Mouse (Mus musculus) central nervous system, embryonic 11.5 days (tissue): ENCODE data around the gene Tmprss11d. TPM values are rescaled to one million over a fixed set of nuclear protein-coding genes. Genes with fewer than 3 reads are reported as not detected.

Experiments used
- polyA plus RNA-seq: library from polyadenylated mRNA; depleted of rRNA; stranded (reverse); fragments of >200 nt; gene quantifications from 2 replicates; pipeline ENCODE4 v1.2.3, GENCODE M21; 2012; rRNA removed

Tmprss11d gene
- not detected in 2 replicates for polyA plus RNA-seq

DNA sequence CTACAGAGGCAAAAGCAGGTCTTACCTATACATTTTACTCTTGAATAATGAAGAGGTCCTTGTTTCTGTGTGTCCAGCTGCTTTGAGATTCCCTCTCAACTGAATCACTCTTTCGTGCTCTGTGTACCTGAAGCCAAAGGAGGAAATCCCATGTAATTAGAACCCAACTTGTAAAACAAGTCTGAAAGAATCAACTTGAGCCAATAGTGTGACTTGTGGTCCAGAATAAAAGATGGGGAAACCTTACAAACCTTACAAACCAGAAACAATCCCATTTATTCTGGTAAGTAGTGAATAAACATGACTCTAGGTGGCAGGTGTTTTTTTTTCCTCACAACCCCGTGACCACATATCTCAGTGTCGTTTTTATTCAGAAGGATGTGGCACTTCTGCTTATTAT lies at the start of gene Tmprss11d:
Tmprss11d (minus strand) TSS at position 101 of the 400 bp plus-strand sequence.

DNA sequence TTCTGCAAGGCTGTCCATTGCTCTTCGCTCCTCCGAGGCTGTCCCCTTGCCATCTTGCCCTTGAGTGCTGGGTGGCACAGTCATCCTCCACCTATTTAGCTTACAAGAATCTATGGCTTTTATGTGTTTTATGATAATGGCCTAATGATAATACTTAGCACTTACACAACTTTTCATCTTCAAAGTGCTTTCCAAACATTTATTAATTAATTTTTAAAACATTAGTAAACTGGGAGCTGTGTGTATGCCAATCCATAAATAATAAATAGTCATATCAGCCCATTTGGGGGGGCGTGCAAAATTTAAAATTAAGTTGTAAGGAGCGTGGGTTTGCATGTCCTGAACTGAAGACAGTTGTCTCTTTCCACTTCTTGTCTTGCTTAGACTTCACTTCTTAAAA lies 84.0 kb downstream of the Tmprss11d start, which contains the start of gene Tmprss11c:
Tmprss11c (minus strand) TSS at position 101 of the 400 bp plus-strand sequence.

Other genes starting within 250 kb of the Tmprss11d start
- gene Uba6, start 200.6 kb downstream of the Tmprss11d start, polyA plus RNA-seq = 9.6 and 15.7 TPM in 2 replicates
- gene Gnrhr, start 175.5 kb downstream of the Tmprss11d start, polyA plus RNA-seq = not detected in 2 replicates
- gene Tmprss11c, start 84.1 kb downstream of the Tmprss11d start, polyA plus RNA-seq = not detected in 2 replicates
- 0.02 TPM in 1 of 2 replicates, not detected in the other for gene Tmprss11a, start 95.6 kb upstream of the Tmprss11d start, polyA plus RNA-seq
- not detected in 2 replicates for gene Tmprss11g, start 145.2 kb upstream of the Tmprss11d start, polyA plus RNA-seq